Mouse (Mus musculus) lung, adult 2 months (tissue): ENCODE results near the gene Stx3. TPM values are rescaled to one million over a fixed set of nuclear protein-coding genes. Genes with fewer than 3 reads are reported as not detected.

Experiments used
- DNase-seq: peaks from one replicate; pipeline ENCODE4 v3.0.0; 2022
- H3K4me1 ChIP-seq: fragments of 200-500 bp; 2 replicates; pipeline ENCODE4 v1.6.1; 2011; ENCODE audit warnings: low read length; ENCODE audit not compliant: control insufficient read depth, insufficient read depth
- H3K4me3 ChIP-seq: fragments of 200-500 bp; replicated peaks from 2 replicates; pipeline ENCODE3; 2011; ENCODE audit warnings: low read depth, mild to moderate bottlenecking, control low read depth, low read length; ENCODE audit errors: extremely low read depth
- CTCF ChIP-seq: fragments of 200-500 bp; IDR thresholded peaks from 2 replicates; pipeline ENCODE4 v1.5.1; 2011; ENCODE audit warnings: mild to moderate bottlenecking, low read length, control low read depth; ENCODE audit not compliant: insufficient read depth
- POLR2A ChIP-seq: fragments of 200-500 bp; IDR thresholded peaks from 2 replicates; pipeline ENCODE4 v1.6.1; 2011; ENCODE audit warnings: low read depth, mild to moderate bottlenecking, control low read depth, low read length, borderline replicate concordance; ENCODE audit errors: extremely low read depth
- WGBS: fragments of 180-500 bp; shearing (Covaris S2); methylation state at CpG from one replicate; pipeline ENCODE4 v1.1.7; 2018; 5-methylcytosine and 5-hydroxymethylcytosine counted together
- polyA plus RNA-seq: library from polyadenylated mRNA; depleted of rRNA; stranded (reverse); fragments of >200 nt; gene quantifications from 2 replicates; pipeline ENCODE4 v1.2.3, GENCODE M21; 2012; rRNA removed

The Stx3 gene
- 22.1 and 23.1 TPM in 2 replicates for polyA plus RNA-seq

- DNase-seq: no peak
- H3K4me3 ChIP-seq: peak within 1 kb of the TSS; percentile 95
- peaks cover 5% of the 10 kb centered on the region for H3K4me1 ChIP-seq
- TF ChIP-seq CTCF (no peak), POLR2A (no peak)
- WGBS: under 1% methylated on average over 20 of the region's 20 CpGs
Measured at GRCm38 (mm10) chr19:11819143-11819700, at the start of gene Stx3. Gene Stx3, minus strand, starts transcription at chr19:11819403.

GRCm38 (mm10) chr19:11867837-11868236, 48.6 kb upstream of the Stx3 start:
- H3K4me3 ChIP-seq: no peak overlapping the region
- TF ChIP-seq CTCF: no peak
- TF ChIP-seq POLR2A: no peak
- no peaks in the 10 kb centered on the region for H3K4me1 ChIP-seq
- no peak for DNase-seq
- 88% methylated on average over 2 of the region's 2 CpGs for WGBS

GRCm38 (mm10) chr19:11860966-11861365, 41.8 kb upstream of the Stx3 start, which contains the start of gene Olfr1418:
Gene Olfr1418, minus strand, starts transcription at chr19:11861066.
- DNase-seq: no peak
- H3K4me3 ChIP-seq: no peak within 1 kb of the TSS
- H3K4me1 ChIP-seq: no peaks in the 10 kb centered on the region
- WGBS: 91% methylated on average over 1 of the region's 1 CpGs
- no peak for TF ChIP-seq CTCF

- WGBS: 59% methylated on average over 6 of the region's 6 CpGs
- no peaks in the 10 kb centered on the region for H3K4me1 ChIP-seq
- H3K4me3 ChIP-seq: no peak overlapping the region
- no peak for TF ChIP-seq CTCF
- DNase-seq: no peak
Measured at GRCm38 (mm10) chr19:11856506-11856905, 37.3 kb upstream of the Stx3 start.

- 87% methylated on average over 2 of the region's 2 CpGs for WGBS
Measured at GRCm38 (mm10) chr19:11854821-11855220, 35.6 kb upstream of the Stx3 start.

GRCm38 (mm10) chr19:11852652-11853051, 33.4 kb upstream of the Stx3 start:
- no peak for DNase-seq
- H3K4me1 ChIP-seq: no peaks in the 10 kb centered on the region
- TF ChIP-seq CTCF (no peak), POLR2A (no peak)
- 44% methylated on average over 4 of the region's 4 CpGs for WGBS
- no peak overlapping the region for H3K4me3 ChIP-seq

More at GRCm38 (mm10) chr19:11854821-11855220, 35.6 kb upstream of the Stx3 start:
- no peak for TF ChIP-seq CTCF
- no peak for TF ChIP-seq POLR2A
- H3K4me3 ChIP-seq: no peak overlapping the region
- H3K4me1 ChIP-seq: no peaks in the 10 kb centered on the region
- no peak for DNase-seq

GRCm38 (mm10) chr19:11846333-11846732, 27.1 kb upstream of the Stx3 start:
- H3K4me1 ChIP-seq: no peaks in the 10 kb centered on the region
- no peak for DNase-seq
- WGBS: 75% methylated on average over 4 of the region's 4 CpGs
- TF ChIP-seq POLR2A (no peak), CTCF (no peak)
- no peak overlapping the region for H3K4me3 ChIP-seq

GRCm38 (mm10) chr19:11839119-11839518, 19.9 kb upstream of the Stx3 start, which contains the start of gene Olfr1417:
Gene Olfr1417, minus strand, starts transcription at chr19:11839219.
- TF ChIP-seq CTCF (no peak), POLR2A (no peak)
- no peak within 1 kb of the TSS for H3K4me3 ChIP-seq
- WGBS: 92% methylated on average over 4 of the region's 4 CpGs
- DNase-seq: no peak
- no peaks in the 10 kb centered on the region for H3K4me1 ChIP-seq

GRCm38 (mm10) chr19:11823346-11824065, 4.3 kb upstream of the Stx3 start:
- Histone ChIP-seq H3K4me1 (no peaks in the 10 kb centered on the region; the same call in 1 of the 2 replicates), H3K4me3 (no peak overlapping the region)
- DNase-seq: no peak
- 37% methylated on average over 4 of the region's 4 CpGs for WGBS
- TF ChIP-seq CTCF (no peak), POLR2A (no peak)

- TF ChIP-seq POLR2A (no peak), CTCF (peak; percentile 13; the same call in 1 of the 2 replicates)
- Histone ChIP-seq H3K4me1 (peaks cover 2% of the 10 kb centered on the region; the same call in 1 of the 2 replicates), H3K4me3 (no peak overlapping the region)
- no peak for DNase-seq
- 26% methylated on average over 6 of the region's 6 CpGs for WGBS
Measured at GRCm38 (mm10) chr19:11820211-11820610, 1.0 kb upstream of the Stx3 start.

GRCm38 (mm10) chr19:11819800-11820199, 597 bp upstream of the Stx3 start:
- H3K4me1 ChIP-seq: peaks cover 5% of the 10 kb centered on the region; the same call in 1 of the 2 replicates
- TF ChIP-seq CTCF (peak; percentile 70), POLR2A (no peak)
- WGBS: under 1% methylated on average over 15 of the region's 15 CpGs
- H3K4me3 ChIP-seq: peak overlapping the region; percentile 54
- peak; percentile 82 for DNase-seq
